Mouse (Mus musculus): ENCODE measurements at regions not wholly inside any gene's neighbourhood (a gene's known extent, or its start where the extent isn't known, plus 50 kb on each side); places are given as distances from the start of the nearest gene placed in this dataset.
"Not testable (repeated sequence)": the region's sequence is repeated elsewhere in the genome, so short reads cannot be mapped to it uniquely, and the experiment has no call there.

DNA sequence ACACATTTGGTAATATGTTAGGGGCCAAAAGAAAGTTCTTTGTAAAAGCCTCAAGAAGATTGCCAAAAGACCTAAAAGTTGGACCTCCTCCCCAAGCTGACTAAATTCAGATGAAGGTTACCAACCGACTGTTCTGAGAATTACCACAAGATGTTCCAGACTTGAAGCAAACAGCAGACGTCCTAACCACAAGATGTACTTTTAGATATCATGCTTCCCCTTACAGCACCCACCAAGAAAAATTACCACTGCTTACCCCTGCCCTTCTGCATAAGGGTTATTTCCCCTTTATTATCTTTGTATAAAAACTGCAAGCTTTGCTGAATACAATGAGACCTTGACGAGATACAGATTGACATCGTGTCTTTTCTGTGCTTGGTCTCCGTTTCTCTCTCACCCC, 121.6 kb upstream of the Cst10 start:
- no peak for DNase-seq (ENCODE audit: low spot score in 2 of 2)

DNA sequence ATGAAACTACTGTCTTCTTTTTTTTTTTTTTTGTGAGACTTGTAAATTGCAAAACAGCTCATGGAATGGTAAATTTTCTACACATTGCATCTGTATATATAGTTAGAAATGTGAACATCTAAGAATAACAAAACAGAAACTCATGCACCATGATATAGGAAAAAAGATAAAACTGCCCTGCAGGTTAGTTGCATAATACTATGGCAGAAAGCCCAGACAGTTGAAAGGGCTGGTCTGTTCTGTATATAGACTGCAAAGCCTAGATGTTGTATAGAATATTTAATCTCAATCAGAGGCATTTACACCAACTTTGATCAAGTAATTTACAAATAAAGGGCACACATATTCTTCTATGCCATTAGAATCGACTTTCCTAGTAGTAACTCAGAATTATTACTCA, 120.7 kb upstream of the Cst10 start:
- no peak for DNase-seq (ENCODE audit: low spot score in 2 of 2)

DNA sequence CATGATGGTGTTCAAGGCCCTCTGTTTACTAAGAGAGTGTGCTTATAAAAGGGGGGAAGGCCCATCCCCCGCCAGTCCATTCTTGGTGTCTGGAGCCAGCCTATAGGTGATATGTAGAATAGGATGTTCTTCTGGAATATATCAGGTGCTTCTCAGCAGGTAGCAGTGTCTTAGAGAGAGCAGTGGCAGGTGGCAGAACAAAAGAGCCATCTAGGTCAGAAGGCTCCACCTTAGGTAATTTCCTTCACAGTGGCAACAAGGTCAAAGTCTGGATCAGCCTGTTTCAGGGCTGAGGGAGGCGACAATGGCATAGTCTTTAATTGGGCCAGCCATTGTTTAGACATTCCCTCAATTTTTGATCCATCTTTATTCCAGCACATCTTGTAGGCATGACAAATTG, 107.9 kb upstream of the Cst10 start:
- DNase-seq (ENCODE audit: low spot score in 2 of 2), result not testable (repeated sequence)

DNA sequence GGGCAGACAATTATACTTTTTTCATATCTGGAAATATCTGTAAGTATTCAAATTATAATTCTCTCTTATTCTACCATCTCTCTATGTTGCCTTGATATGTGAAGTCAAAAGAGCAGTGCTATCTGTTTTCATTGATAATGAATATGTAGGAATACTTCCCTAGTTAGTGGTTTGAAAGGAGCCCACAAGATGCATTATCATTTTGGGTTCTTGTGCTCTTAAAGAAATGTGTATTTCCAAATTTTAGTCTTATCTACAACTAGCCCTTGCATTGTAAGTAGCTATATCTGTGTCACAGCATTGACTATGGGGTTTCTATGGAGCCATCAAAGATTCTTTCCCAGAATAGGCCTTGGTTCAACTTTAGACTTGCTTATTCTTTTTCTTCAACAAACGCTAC, 99.3 kb upstream of the Cst10 start:
- no peak for DNase-seq (ENCODE audit: low spot score in 2 of 2)

DNA sequence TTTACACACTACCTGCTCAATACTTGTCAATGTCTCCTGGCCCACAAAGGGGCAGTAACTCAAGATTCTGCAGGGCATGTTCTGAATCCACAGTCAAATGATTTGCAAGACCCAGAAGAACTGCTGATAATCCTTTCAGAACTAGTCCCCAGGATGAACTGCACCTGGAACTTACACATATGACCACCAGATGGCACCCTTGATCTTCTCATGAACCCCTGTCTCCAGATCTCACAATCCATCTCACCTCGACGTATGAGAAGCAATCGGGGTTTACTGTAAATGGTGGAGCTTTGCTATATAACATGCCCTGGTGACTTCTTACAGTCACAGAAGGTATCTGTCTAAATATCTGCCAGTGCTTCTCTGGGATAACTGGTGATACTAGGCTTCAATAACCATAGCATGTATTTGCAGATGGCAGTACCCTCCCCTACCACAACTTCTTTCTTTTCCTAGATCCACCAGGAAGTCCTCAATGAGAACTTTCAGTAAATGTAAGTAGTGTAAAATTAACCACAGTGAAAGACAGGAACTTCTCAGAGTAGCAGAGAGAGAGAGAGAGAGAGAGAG, 54.5 kb upstream of the Cst10 start:
- DNase-seq (ENCODE audit: low spot score in 2 of 2), result peak in 1 of 2 experiments; percentile 5

Measured in natural killer cell, adult 2 months (primary cell).